Mouse (Mus musculus) liver, adult 2 months (tissue): Measurements from ENCODE around the gene 2310034G01Rik.

Experiments used
- CTCF ChIP-seq: fragments of 200-500 bp; IDR thresholded peaks from 2 replicates; pipeline ENCODE4 v1.5.1; 2011; ENCODE audit warnings: low read depth, low read length, control low read depth
- POLR2A ChIP-seq: fragments of 200-500 bp; IDR thresholded peaks from 2 replicates; pipeline ENCODE4 v1.6.1; 2011; ENCODE audit warnings: low read length, control low read depth; ENCODE audit not compliant: insufficient read depth; ENCODE audit errors: extremely low read depth

- TF ChIP-seq CTCF: no peak
- TF ChIP-seq POLR2A: no peak
Observed at GRCm38 (mm10) chr19:46363294-46364009, 13.3 kb upstream of the 2310034G01Rik start.
